Mouse (Mus musculus) testis, adult 2 months (tissue): ENCODE data around the gene Snrnp35.

Experiments
- CTCF ChIP-seq: fragments of 200-500 bp; IDR thresholded peaks from 2 replicates; pipeline ENCODE4 v1.5.1; 2012; ENCODE audit warnings: low read depth, mild to moderate bottlenecking, inconsistent platforms, low read length, moderate library complexity; ENCODE audit not compliant: control insufficient read depth, insufficient read depth, insufficient replicate concordance
- POLR2A ChIP-seq: fragments of 200-500 bp; IDR thresholded peaks from 2 replicates; pipeline ENCODE4 v1.6.1; 2012; ENCODE audit warnings: low read depth, mild to moderate bottlenecking, inconsistent platforms, low read length, moderate library complexity; ENCODE audit not compliant: control insufficient read depth

- TF ChIP-seq POLR2A (no peak), CTCF (no peak)
These were observed 30.3 kb upstream of the Snrnp35 start for GRCm38 (mm10) chr5:124452494-124453228.
